Mouse (Mus musculus): ENCODE results near the gene Glis1. TPM values are rescaled to one million over a fixed set of nuclear protein-coding genes. Genes with fewer than 3 reads are reported as not detected.

The Glis1 gene
- 0.40 TPM for polyA plus RNA-seq (2012; fragmentation: generic; extraction: Trizol)
- long read RNA-seq, experiment 1 = 0 reads
- long read RNA-seq, experiment 2 = 0 reads

DNA sequence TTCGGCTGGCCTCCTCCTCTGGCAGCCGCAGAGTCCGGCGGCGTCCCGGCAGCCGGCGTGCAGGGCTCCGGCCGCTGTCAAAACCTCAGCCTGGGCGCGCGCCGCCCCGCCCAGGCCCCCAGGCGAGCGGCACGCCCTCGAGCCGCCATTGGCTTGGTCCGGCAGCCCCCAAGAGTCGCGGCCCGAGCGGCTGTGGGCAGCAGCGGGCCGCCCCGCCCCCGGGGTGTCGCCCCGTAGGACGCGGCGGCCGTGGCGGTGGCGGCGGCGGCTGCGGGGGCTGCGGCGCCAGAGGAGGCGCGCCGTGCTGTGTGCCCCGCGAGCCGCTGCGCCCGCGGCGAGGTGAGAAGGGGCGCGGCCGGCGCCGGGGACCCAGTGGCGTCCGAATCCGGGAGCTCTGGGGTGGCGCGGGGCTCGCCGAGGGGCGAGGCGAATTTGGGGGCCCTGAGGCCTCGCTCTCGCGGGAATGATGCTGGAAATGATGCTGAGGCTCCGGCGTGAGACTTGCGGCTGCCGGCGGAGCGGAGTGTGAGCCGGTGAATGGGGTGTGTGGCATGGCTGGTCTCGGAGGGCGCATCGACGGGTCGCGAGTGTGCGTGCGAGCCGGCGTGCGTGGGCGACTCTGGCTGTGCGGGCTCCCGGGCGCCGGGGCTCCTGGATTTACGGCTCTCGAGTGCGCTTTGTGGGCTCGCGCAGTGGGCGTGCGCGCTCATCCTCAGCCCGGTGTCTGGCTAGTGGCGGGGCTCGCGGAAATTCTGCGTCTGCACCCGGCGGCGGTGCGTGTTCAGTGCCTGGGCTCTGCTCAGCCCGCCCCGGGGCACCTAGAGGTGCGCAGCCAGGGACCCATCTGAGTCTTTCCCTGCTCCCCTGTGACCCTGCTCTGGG lies at the start of gene Glis1:
Glis1 (plus strand) TSS at position 236 of the 882 bp plus-strand sequence.
- peaks cover 3% of the 10 kb centered on the region for H3K27me3 ChIP-seq (ENCODE audit: control insufficient read depth, insufficient read depth, insufficient read length)
- H3K4me3 ChIP-seq (ENCODE audit: insufficient read depth, poor library complexity, severe bottlenecking) = peak within 1 kb of the TSS; percentile 30
- no peaks in the 10 kb centered on the region for H3K79me2 ChIP-seq (ENCODE audit: control insufficient read depth, insufficient read depth)

DNA sequence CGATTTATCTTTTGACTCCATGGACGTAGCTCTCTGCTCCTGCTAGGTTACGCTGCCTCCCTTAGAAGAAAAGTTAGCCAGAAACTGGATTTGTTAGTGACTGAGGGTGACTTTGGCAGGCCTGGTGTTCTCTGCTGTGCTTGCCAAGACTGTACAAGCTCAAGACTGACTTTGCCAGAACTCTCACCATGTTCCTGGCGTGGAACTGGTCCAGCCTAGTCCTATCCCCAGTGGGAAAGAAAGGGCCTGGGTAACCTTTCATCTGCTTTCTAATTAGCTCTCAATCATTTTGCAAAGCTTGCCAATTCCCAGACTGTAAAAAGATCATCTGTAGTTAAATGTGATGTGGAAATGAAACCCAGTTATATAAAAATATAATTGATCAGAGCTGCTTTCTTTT lies 47.4 kb upstream of the Glis1 start:
- no peak overlapping the region for H3ac ChIP-seq (ENCODE audit: control insufficient read depth, insufficient read length, low read depth)
- no peaks in the 10 kb centered on the region for H3K79me2 ChIP-seq (ENCODE audit: control insufficient read depth, insufficient read depth)
- TF ChIP-seq CEBPB (IDR thresholded peaks at IDR 0.05; ENCODE audit: low read depth) (no peak), MYOG (IDR thresholded peaks at IDR 0.05; ENCODE audit: control insufficient read depth, extremely low read depth, insufficient read length) (no peak), MYOD1 (IDR thresholded peaks at IDR 0.05; ENCODE audit: control insufficient read depth, insufficient read length, low read depth) (no peak), FOSL1 (IDR thresholded peaks at IDR 0.05; ENCODE audit: insufficient read depth, low read length, poor library complexity, severe bottlenecking) (no peak), USF1 (IDR thresholded peaks at IDR 0.05; ENCODE audit: low read depth) (no peak), MAX (IDR thresholded peaks at IDR 0.05) (no peak), CTCF (IDR thresholded peaks at IDR 0.05; ENCODE audit: control insufficient read depth, insufficient read depth, insufficient read length) (no peak)
- peaks cover 89% of the 10 kb centered on the region for H3K36me3 ChIP-seq (ENCODE audit: control insufficient read depth, insufficient read depth)
- no peak overlapping the region for H3K4me3 ChIP-seq (ENCODE audit: insufficient read depth, poor library complexity, severe bottlenecking)
- no peaks in the 10 kb centered on the region for H3K27me3 ChIP-seq (ENCODE audit: control insufficient read depth, insufficient read depth, insufficient read length)
- H3K79me3 ChIP-seq (ENCODE audit: low read depth) = no peaks in the 10 kb centered on the region

More for the DNA sequence above, at the start of gene Glis1:
- peak within 1 kb of the TSS; percentile 18 for H3ac ChIP-seq (ENCODE audit: control insufficient read depth, insufficient read length, low read depth)
- TF ChIP-seq USF1 (IDR thresholded peaks at IDR 0.05; ENCODE audit: low read depth) = no peak
- TF ChIP-seq MAX (IDR thresholded peaks at IDR 0.05) = peak; percentile 45
- TF ChIP-seq CTCF (IDR thresholded peaks at IDR 0.05; ENCODE audit: control insufficient read depth, insufficient read depth, insufficient read length) = no peak
- H3K79me3 ChIP-seq (ENCODE audit: low read depth) = no peaks in the 10 kb centered on the region
- H3K36me3 ChIP-seq (ENCODE audit: control insufficient read depth, insufficient read depth) = no peaks in the 10 kb centered on the region

DNA sequence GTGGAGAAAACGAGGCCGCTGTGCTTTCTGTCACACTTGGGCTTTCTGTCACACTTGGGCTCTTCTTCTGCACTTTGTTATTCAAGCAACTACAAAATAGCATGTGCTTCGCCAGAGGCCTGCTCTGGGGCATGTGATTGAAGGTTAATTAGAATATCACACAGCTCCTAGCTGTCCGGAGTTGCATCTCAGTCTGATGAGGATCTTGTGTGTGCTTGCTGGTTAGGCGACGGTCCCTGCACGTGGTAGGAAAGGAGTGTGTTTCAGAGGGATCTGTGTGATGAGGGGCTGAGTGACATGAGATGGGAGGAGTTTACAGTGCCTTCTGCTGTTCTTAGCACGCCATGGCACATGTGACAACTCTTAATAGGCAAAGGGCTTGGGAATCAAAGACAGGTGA lies 46.9 kb upstream of the Glis1 start:
- no peaks in the 10 kb centered on the region for H3K27me3 ChIP-seq (ENCODE audit: control insufficient read depth, insufficient read depth, insufficient read length)
- H3K36me3 ChIP-seq (ENCODE audit: control insufficient read depth, insufficient read depth) = peaks cover 89% of the 10 kb centered on the region

DNA sequence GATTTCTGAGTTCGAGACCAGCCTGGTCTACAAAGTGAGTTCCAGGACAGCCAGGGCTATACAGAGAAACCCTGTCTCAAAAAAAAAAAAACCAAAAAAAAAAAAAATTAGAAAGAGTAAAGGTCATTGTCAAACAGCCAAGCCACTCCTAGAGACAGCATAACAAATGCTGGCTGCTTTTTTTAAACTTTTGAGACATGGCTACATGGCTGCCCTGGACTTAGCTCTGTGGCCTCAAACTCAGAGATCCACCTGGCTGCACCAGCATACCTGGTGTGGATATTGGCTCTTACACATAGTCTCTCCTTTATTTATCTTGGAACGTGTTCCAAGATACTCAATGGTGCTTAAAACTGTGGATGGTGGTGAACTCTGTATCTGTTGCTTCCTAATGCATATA lies 46.1 kb upstream of the Glis1 start:
- Histone ChIP-seq H3K36me3 (ENCODE audit: control insufficient read depth, insufficient read depth) (peaks cover 89% of the 10 kb centered on the region), H3ac (ENCODE audit: control insufficient read depth, insufficient read length, low read depth) (no peak overlapping the region)
- TF ChIP-seq MYOD1 (IDR thresholded peaks at IDR 0.05; ENCODE audit: control insufficient read depth, insufficient read length, low read depth) (no peak), FOSL1 (IDR thresholded peaks at IDR 0.05; ENCODE audit: insufficient read depth, low read length, poor library complexity, severe bottlenecking) (no peak), MYOG (IDR thresholded peaks at IDR 0.05; ENCODE audit: control insufficient read depth, extremely low read depth, insufficient read length) (no peak), CTCF (IDR thresholded peaks at IDR 0.05; ENCODE audit: control insufficient read depth, insufficient read depth, insufficient read length) (no peak), USF1 (IDR thresholded peaks at IDR 0.05; ENCODE audit: low read depth) (no peak), CEBPB (IDR thresholded peaks at IDR 0.05; ENCODE audit: low read depth) (no peak), MAX (IDR thresholded peaks at IDR 0.05) (no peak)

More for the DNA sequence above, 46.9 kb upstream of the Glis1 start:
- no peak overlapping the region for H3ac ChIP-seq (ENCODE audit: control insufficient read depth, insufficient read length, low read depth)
- no peak overlapping the region for H3K4me3 ChIP-seq (ENCODE audit: insufficient read depth, poor library complexity, severe bottlenecking)
- H3K79me2 ChIP-seq (ENCODE audit: control insufficient read depth, insufficient read depth) = no peaks in the 10 kb centered on the region
- TF ChIP-seq CTCF (IDR thresholded peaks at IDR 0.05; ENCODE audit: control insufficient read depth, insufficient read depth, insufficient read length) = no peak
- H3K79me3 ChIP-seq (ENCODE audit: low read depth) = no peaks in the 10 kb centered on the region

DNA sequence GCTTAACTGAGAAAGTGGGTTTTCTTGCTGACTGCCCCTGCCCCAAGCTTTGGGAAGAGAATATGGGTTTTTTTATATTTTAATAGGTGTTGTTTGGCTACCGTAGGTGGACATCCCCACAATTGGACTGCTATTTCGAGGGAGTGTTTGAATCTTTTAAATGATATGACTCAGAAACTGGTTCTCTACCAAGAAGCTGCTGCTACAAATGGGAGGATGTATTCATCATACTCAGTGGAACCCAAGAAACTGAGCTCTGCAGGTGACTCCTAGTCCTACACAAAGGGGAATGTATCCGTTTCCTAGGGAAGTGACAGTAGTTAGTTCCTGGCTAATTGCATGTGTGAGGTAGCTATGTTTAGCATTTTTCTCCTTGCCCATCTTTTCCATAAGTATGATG lies 45.0 kb upstream of the Glis1 start:
- H3K27me3 ChIP-seq (ENCODE audit: control insufficient read depth, insufficient read depth, insufficient read length) = no peaks in the 10 kb centered on the region
- TF ChIP-seq CTCF (IDR thresholded peaks at IDR 0.05; ENCODE audit: control insufficient read depth, insufficient read depth, insufficient read length) (no peak), USF1 (IDR thresholded peaks at IDR 0.05; ENCODE audit: low read depth) (no peak), CEBPB (IDR thresholded peaks at IDR 0.05; ENCODE audit: low read depth) (no peak), MAX (IDR thresholded peaks at IDR 0.05) (no peak), FOSL1 (IDR thresholded peaks at IDR 0.05; ENCODE audit: insufficient read depth, low read length, poor library complexity, severe bottlenecking) (no peak), MYOD1 (IDR thresholded peaks at IDR 0.05; ENCODE audit: control insufficient read depth, insufficient read length, low read depth) (no peak), MYOG (IDR thresholded peaks at IDR 0.05; ENCODE audit: control insufficient read depth, extremely low read depth, insufficient read length) (no peak)
- H3K36me3 ChIP-seq (ENCODE audit: control insufficient read depth, insufficient read depth) = peaks cover 93% of the 10 kb centered on the region

More for the DNA sequence above, 46.1 kb upstream of the Glis1 start:
- H3K27me3 ChIP-seq (ENCODE audit: control insufficient read depth, insufficient read depth, insufficient read length) = no peaks in the 10 kb centered on the region
- H3K4me3 ChIP-seq (ENCODE audit: insufficient read depth, poor library complexity, severe bottlenecking) = no peak overlapping the region
- no peaks in the 10 kb centered on the region for H3K79me2 ChIP-seq (ENCODE audit: control insufficient read depth, insufficient read depth)
- no peaks in the 10 kb centered on the region for H3K79me3 ChIP-seq (ENCODE audit: low read depth)

DNA sequence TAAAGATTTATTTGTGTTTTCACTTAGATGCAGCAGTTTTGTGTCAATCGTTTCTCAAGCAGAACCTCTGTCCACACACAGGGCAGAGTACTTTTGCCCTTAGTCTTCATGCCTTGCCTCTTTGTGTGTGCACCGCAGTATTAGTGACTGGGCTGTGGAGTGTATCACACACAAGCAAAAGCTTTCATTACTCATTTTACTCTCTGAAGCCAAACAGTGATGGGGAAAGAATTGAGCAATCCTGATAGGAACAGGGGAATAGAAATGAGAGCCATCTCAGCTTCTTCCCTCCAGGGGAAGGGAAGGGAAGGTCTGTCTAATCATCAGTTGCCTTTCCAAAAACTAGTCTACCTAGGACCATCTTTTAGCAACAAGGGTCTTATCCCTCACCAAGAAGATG lies 40.6 kb upstream of the Glis1 start:
- Histone ChIP-seq H3K27me3 (ENCODE audit: control insufficient read depth, insufficient read depth, insufficient read length) (no peaks in the 10 kb centered on the region), H3K79me2 (ENCODE audit: control insufficient read depth, insufficient read depth) (no peaks in the 10 kb centered on the region), H3ac (ENCODE audit: control insufficient read depth, insufficient read length, low read depth) (no peak overlapping the region), H3K79me3 (ENCODE audit: low read depth) (no peaks in the 10 kb centered on the region), H3K4me3 (ENCODE audit: insufficient read depth, poor library complexity, severe bottlenecking) (no peak overlapping the region), H3K36me3 (ENCODE audit: control insufficient read depth, insufficient read depth) (peaks cover 95% of the 10 kb centered on the region)
- no peak for TF ChIP-seq USF1 (IDR thresholded peaks at IDR 0.05; ENCODE audit: low read depth)
- no peak for TF ChIP-seq FOSL1 (IDR thresholded peaks at IDR 0.05; ENCODE audit: insufficient read depth, low read length, poor library complexity, severe bottlenecking)
- no peak for TF ChIP-seq MYOG (IDR thresholded peaks at IDR 0.05; ENCODE audit: control insufficient read depth, extremely low read depth, insufficient read length)
- no peak for TF ChIP-seq MYOD1 (IDR thresholded peaks at IDR 0.05; ENCODE audit: control insufficient read depth, insufficient read length, low read depth)
- no peak for TF ChIP-seq CTCF (IDR thresholded peaks at IDR 0.05; ENCODE audit: control insufficient read depth, insufficient read depth, insufficient read length)
- no peak for TF ChIP-seq MAX (IDR thresholded peaks at IDR 0.05)
- TF ChIP-seq CEBPB (IDR thresholded peaks at IDR 0.05; ENCODE audit: low read depth) = no peak

More for the DNA sequence above, 45.0 kb upstream of the Glis1 start:
- Histone ChIP-seq H3ac (ENCODE audit: control insufficient read depth, insufficient read length, low read depth) (no peak overlapping the region), H3K4me3 (ENCODE audit: insufficient read depth, poor library complexity, severe bottlenecking) (no peak overlapping the region), H3K79me2 (ENCODE audit: control insufficient read depth, insufficient read depth) (no peaks in the 10 kb centered on the region), H3K79me3 (ENCODE audit: low read depth) (no peaks in the 10 kb centered on the region)
